Mouse (Mus musculus) brain, adult 2 months (tissue): Measurements from ENCODE around the gene Slc10a4.
"Not testable (repeated sequence)": the region's sequence is repeated elsewhere in the genome, so short reads cannot be mapped to it uniquely, and the experiment has no call there.

Experiments
- DNase-seq: peaks from one replicate; pipeline ENCODE4 v3.0.0; 2011; ENCODE audit warnings: low read depth, low spot score

Gene Slc10a4

GRCm38 (mm10) chr5:73006784-73007581 lies at the start of gene Slc10a4:
TSS of gene Slc10a4 (plus strand) at chr5:73006883.
- no peak for DNase-seq

GRCm38 (mm10) chr5:72957281-72957680 lies 49.4 kb upstream of the Slc10a4 start:
- DNase-seq = no peak

DNA sequence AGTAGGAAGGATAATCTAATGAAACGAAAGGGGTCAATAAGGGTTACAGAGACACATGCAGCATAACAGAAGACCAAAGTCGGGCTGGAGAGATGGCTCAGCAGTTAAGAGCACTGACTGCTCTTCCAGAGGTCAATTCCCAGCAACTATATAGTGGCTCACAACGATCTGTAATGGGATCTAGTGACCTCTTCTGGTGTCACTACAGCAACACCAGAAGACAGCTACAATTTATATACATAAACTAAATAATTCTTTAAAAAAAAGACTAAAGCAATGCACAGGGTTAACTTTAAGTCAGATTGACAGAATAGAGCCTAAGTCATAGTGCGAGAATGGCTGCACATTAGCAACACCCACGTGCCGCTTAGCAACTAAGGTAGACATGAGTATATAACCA lies 46.6 kb upstream of the Slc10a4 start:
- no peak for DNase-seq

GRCm38 (mm10) chr5:72965706-72966105 lies 41.0 kb upstream of the Slc10a4 start:
- DNase-seq = peak; percentile 17

DNA sequence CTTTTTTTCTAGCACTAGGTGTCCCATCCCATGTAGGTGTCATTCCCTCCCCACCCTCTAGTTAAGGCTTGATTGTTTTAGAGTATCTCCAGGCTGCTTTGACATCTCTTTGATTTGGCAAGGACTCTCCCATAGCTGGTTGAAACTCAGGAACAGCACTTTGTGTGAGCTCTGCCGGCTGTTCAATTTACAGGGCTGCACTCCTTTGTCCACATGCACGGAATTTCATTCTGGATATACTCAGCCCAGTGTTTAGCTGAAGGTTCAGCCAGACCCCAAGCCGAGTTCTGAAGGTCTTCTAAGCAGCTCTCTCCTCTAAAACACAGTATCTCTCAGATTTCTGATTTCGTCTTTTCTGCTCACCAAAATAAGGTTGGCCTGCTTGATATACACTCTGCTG lies 34.2 kb upstream of the Slc10a4 start:
- no peak for DNase-seq

- DNase-seq = peak; percentile 52
Observed at GRCm38 (mm10) chr5:72972934-72973333, 33.7 kb upstream of the Slc10a4 start.

- no peak for DNase-seq
Observed at GRCm38 (mm10) chr5:72974602-72975001, 32.1 kb upstream of the Slc10a4 start, which contains the start of gene Gm10135. TSS of gene Gm10135 (minus strand) at chr5:72974702.

- DNase-seq = no peak
Observed at GRCm38 (mm10) chr5:72975996-72976395, 30.7 kb upstream of the Slc10a4 start.

DNA sequence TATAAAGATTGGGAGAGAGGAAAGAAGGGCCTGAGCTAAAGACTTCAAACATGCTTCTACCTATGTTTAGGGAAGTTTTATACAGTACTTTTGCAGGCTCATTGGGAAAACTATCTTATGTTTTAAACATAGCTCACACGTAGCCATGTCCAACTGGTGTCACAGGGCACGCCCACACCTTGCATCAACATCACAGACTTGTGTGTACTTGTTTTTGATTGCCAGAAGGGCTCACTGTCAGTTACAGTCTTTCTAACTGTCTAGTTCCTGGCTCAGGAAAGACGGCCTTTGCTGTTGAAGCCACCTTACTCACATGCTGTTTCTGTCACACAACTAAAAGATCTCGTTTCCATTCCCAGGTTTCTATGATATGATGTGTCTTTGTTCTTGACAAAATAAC lies 30.1 kb upstream of the Slc10a4 start:
- no peak for DNase-seq

DNA sequence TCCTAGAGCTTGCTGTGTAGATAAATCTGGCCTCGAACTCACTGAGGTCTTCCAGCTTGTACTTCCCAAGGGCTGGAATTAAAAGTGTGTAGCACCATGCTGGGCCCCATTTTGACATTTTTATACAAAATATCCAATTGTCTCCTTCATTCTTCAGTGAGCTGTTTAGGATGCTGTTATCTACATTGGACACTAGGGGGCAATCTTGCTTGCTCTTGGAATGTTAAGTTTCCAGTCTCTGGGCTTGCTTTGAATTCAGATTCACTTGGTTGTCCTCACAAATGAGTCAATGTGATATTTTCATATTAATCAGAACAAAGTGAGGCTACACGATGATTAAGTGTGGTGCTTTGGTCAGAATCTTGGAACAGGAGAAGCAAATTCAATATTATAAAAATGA lies 22.6 kb upstream of the Slc10a4 start:
- DNase-seq = peak; percentile 70

GRCm38 (mm10) chr5:72987786-72988185 lies 18.9 kb upstream of the Slc10a4 start:
- no peak for DNase-seq

- no peak for DNase-seq
Observed at GRCm38 (mm10) chr5:72989756-72990155, 16.9 kb upstream of the Slc10a4 start.

- DNase-seq = no peak
Observed at GRCm38 (mm10) chr5:72992474-72992873, 14.2 kb upstream of the Slc10a4 start.

- DNase-seq = no peak
Observed at GRCm38 (mm10) chr5:72994424-72994823, 12.3 kb upstream of the Slc10a4 start.

DNA sequence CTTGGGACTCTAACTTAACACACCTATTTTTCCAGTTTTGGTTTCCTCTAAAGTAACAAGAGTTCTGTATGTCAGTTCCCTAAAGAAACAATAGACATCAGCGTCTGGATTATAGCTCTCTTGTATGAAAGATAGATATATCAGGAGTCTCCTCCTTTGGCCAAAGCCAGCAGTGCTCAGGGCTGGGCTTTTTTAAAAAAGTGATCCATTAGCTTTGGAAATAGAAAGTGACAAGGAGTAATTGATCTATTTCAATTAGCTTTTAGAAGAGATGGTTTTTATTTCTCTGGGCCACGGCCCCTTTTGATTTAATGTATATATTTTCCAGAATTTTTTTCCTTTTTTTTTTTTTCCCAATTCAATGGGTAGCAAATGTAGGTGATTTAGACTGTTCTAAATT lies 11.8 kb upstream of the Slc10a4 start:
- no peak for DNase-seq

- DNase-seq = no peak
Observed at GRCm38 (mm10) chr5:72995379-72995778, 11.3 kb upstream of the Slc10a4 start.

- DNase-seq = not testable (repeated sequence)
Observed at GRCm38 (mm10) chr5:72998546-72998945, 8.1 kb upstream of the Slc10a4 start.

- no peak for DNase-seq
Observed at GRCm38 (mm10) chr5:73004046-73004445, 2.6 kb upstream of the Slc10a4 start.

GRCm38 (mm10) chr5:73007582-73007959 lies 888 bp downstream of the Slc10a4 start:
- no peak for DNase-seq

DNA sequence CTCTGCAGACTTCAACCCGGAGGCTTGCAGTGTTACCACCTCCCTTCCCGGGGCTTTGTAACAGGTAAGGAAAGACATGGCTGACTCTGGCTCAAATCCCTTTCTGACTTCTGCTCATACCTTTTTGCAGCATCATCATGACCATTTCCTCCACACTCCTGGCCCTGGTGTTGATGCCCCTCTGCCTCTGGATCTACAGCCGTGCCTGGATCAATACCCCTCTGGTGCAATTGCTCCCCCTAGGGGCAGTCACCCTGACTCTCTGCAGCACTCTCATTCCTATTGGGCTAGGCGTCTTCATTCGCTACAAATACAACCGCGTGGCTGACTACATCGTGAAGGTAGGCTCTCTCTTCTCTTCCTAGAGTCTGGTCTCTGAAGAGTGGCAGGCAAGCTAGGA lies 1.5 kb downstream of the Slc10a4 start:
- not testable (repeated sequence) for DNase-seq

- not testable (repeated sequence) for DNase-seq
Observed at GRCm38 (mm10) chr5:73011806-73012205, 5.1 kb downstream of the Slc10a4 start.

- not testable (repeated sequence) for DNase-seq
Observed at GRCm38 (mm10) chr5:73012884-73013610, 6.4 kb downstream of the Slc10a4 start.
